Mouse (Mus musculus): ENCODE data around the gene Tfip11. TPM values are rescaled to one million over a fixed set of nuclear protein-coding genes. Genes with fewer than 3 reads are reported as not detected.

The Tfip11 gene
- 31.7 TPM for polyA plus RNA-seq (2012; fragmentation: generic; extraction: Trizol)

DNA sequence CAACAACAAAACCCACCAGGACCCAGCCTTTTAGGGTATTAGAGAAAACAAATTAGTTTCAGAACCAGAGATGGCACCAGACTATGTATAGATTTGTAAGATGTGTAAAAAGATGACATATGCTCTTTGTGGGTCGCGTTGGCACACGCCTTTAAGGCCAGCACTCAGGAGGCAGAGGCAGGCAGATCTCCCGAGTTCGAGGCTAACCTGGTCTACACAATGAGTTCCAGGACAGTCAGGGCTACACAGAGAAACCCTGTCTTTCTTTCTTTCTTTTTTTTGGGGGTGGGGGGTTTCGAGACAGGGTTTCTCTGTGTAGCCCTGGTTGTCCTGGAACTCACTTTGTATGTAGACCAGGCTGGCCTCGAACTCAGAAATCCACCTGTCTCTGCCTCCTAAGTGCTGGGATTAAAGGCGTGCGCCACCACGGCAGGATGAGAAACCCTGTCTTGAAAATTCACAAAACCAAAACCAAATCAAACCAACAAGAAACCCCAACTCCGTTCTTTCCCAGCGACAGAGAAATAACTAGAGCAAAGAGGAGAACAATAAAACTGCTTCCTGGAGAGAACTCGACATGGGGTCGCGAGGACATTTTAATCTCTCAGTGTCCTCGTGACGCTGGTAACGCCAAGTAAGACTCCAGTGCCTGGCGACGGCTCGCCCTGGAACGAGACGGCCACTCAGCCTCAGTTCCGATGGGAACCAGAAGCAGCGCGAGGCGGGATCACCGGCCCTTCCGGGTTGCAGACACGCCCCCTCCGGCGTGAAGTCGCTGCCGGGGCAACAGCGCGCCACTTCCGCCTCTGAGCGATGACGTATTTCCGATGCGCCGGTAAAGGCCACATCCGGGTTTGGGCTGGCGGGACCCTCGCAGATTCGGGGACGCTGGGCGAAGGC, at the start of gene Tfip11:
Gene Tfip11, plus strand, starts transcription at position 813 of the 900 bp plus-strand sequence.
- peaks cover 5% of the 10 kb centered on the region for H3K36me3 ChIP-seq (ENCODE audit: control insufficient read depth, insufficient read depth)
- H3K4me3 ChIP-seq = peak within 1 kb of the TSS; percentile 67
- peak within 1 kb of the TSS; percentile 91 for H3ac ChIP-seq (ENCODE audit: control insufficient read depth, insufficient read length)
- peak within 1 kb of the TSS; percentile 88 for H3K4me2 ChIP-seq (ENCODE audit: low read depth)
- TF ChIP-seq E2F4 (IDR thresholded peaks at IDR 0.05; ENCODE audit: insufficient read depth) (no peak), TCF3 (IDR thresholded peaks at IDR 0.05; ENCODE audit: insufficient read length, low read depth) (no peak), REST (IDR thresholded peaks at IDR 0.05; ENCODE audit: insufficient read depth, insufficient read length) (no peak), MYOD1 (IDR thresholded peaks at IDR 0.05; ENCODE audit: control insufficient read depth in 1 of 3, insufficient read length in 2 of 3, low read depth in 2 of 3) (no peak), TCF12 (IDR thresholded peaks at IDR 0.05; ENCODE audit: insufficient read depth, poor library complexity, severe bottlenecking) (no peak), POLR2A (IDR thresholded peaks at IDR 0.05; ENCODE audit: insufficient read length, low read depth) (peak; percentile 85), USF1 (IDR thresholded peaks at IDR 0.05; ENCODE audit: low read depth) (no peak), CEBPB (IDR thresholded peaks at IDR 0.05; ENCODE audit: insufficient read depth, poor library complexity, severe bottlenecking) (no peak), MAX (IDR thresholded peaks at IDR 0.05; ENCODE audit: low read depth) (no peak), MYOG (IDR thresholded peaks at IDR 0.05; ENCODE audit: control insufficient read depth in 1 of 3, insufficient read depth in 1 of 3, insufficient read length in 2 of 3, low read depth in 2 of 3) (peak in 1 of 3 experiments; percentile 2), POLR2AphosphoS2 (IDR thresholded peaks at IDR 0.05; ENCODE audit: insufficient read length, low read depth) (peak; percentile 73), SRF (IDR thresholded peaks at IDR 0.05; ENCODE audit: control insufficient read depth, insufficient read length, low read depth) (peak; percentile 80)
- H3K79me2 ChIP-seq (ENCODE audit: control insufficient read depth, insufficient read depth) = peaks cover 17% of the 10 kb centered on the region
- H3K27me3 ChIP-seq (ENCODE audit: control insufficient read depth, insufficient read depth, insufficient read length) = no peaks in the 10 kb centered on the region

DNA sequence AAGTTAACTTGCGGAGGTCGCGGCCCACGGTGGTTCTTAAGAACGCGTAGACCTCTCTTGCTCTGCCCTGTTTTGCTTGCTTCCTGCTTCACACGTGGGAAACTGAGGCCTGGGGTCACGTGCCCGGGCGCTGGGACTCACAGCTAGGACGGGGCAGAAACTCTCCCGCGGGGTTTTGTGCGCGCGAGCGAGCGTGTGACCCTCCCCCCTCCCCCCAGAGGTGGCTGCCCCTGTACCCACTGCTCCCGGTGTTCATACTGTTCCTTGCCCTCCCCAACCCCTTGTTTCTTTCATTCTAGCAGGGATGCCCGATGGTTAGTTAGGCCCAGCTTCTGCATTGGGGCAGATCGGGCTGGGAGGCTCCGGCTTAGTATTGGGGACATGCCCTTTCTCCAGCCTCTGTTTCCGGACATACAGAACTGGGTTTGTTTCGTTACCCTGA, 49.2 kb upstream of the Tfip11 start:
- no peaks in the 10 kb centered on the region for H3K36me3 ChIP-seq (ENCODE audit: control insufficient read depth, insufficient read depth)
- H3K79me2 ChIP-seq (ENCODE audit: control insufficient read depth, insufficient read depth) = peaks cover 45% of the 10 kb centered on the region
- peak overlapping the region; percentile 99 for H3K4me2 ChIP-seq (ENCODE audit: low read depth)
- TF ChIP-seq USF1 (IDR thresholded peaks at IDR 0.05; ENCODE audit: low read depth) (peak; percentile 78), MAX (IDR thresholded peaks at IDR 0.05; ENCODE audit: low read depth) (no peak)
- H3K27me3 ChIP-seq (ENCODE audit: control insufficient read depth, insufficient read depth, insufficient read length) = no peaks in the 10 kb centered on the region
- H3ac ChIP-seq (ENCODE audit: control insufficient read depth, insufficient read length) = peak overlapping the region; percentile 72
- peak overlapping the region; percentile 84 for H3K4me3 ChIP-seq

GRCm38 (mm10) chr5:112277906-112278470, 48.2 kb upstream of the Tfip11 start:
- Histone ChIP-seq H3K36me3 (ENCODE audit: control insufficient read depth, insufficient read depth) (no peaks in the 10 kb centered on the region), H3K79me2 (ENCODE audit: control insufficient read depth, insufficient read depth) (peaks cover 56% of the 10 kb centered on the region), H3ac (ENCODE audit: control insufficient read depth, insufficient read length) (peak overlapping the region; percentile 72), H3K27me3 (ENCODE audit: control insufficient read depth, insufficient read depth, insufficient read length) (no peaks in the 10 kb centered on the region), H3K4me2 (ENCODE audit: low read depth) (peak overlapping the region; percentile 99), H3K4me3 (peak overlapping the region; percentile 84)
- TF ChIP-seq E2F4 (IDR thresholded peaks at IDR 0.05; ENCODE audit: insufficient read depth) (no peak), MYOD1 (IDR thresholded peaks at IDR 0.05; ENCODE audit: control insufficient read depth in 1 of 3, insufficient read length in 2 of 3, low read depth in 2 of 3) (no peak), USF1 (IDR thresholded peaks at IDR 0.05; ENCODE audit: low read depth) (no peak), MYOG (IDR thresholded peaks at IDR 0.05; ENCODE audit: control insufficient read depth in 1 of 3, insufficient read depth in 1 of 3, insufficient read length in 2 of 3, low read depth in 2 of 3) (no peak)

GRCm38 (mm10) chr5:112279181-112280021, 46.8 kb upstream of the Tfip11 start:
- H3K79me2 ChIP-seq (ENCODE audit: control insufficient read depth, insufficient read depth) = peaks cover 70% of the 10 kb centered on the region
- H3ac ChIP-seq (ENCODE audit: control insufficient read depth, insufficient read length) = peak overlapping the region; percentile 9
- peak overlapping the region; percentile 99 for H3K4me2 ChIP-seq (ENCODE audit: low read depth)
- H3K36me3 ChIP-seq (ENCODE audit: control insufficient read depth, insufficient read depth) = no peaks in the 10 kb centered on the region
- H3K27me3 ChIP-seq (ENCODE audit: control insufficient read depth, insufficient read depth, insufficient read length) = no peaks in the 10 kb centered on the region
- no peak for TF ChIP-seq MAX (IDR thresholded peaks at IDR 0.05; ENCODE audit: low read depth)
- TF ChIP-seq USF1 (IDR thresholded peaks at IDR 0.05; ENCODE audit: low read depth) = no peak
- no peak for TF ChIP-seq POLR2AphosphoS2 (IDR thresholded peaks at IDR 0.05; ENCODE audit: insufficient read length, low read depth)
- TF ChIP-seq MYOD1 (IDR thresholded peaks at IDR 0.05; ENCODE audit: control insufficient read depth in 1 of 3, insufficient read length in 2 of 3, low read depth in 2 of 3) = peak; percentile 12 to 68 (median 64)
- no peak for TF ChIP-seq CEBPB (IDR thresholded peaks at IDR 0.05; ENCODE audit: insufficient read depth, poor library complexity, severe bottlenecking)
- TF ChIP-seq SRF (IDR thresholded peaks at IDR 0.05; ENCODE audit: control insufficient read depth, insufficient read length, low read depth) = no peak
- TF ChIP-seq TCF3 (IDR thresholded peaks at IDR 0.05; ENCODE audit: insufficient read length, low read depth) = no peak
- TF ChIP-seq POLR2A (IDR thresholded peaks at IDR 0.05; ENCODE audit: insufficient read length, low read depth) = peak; percentile 42
- no peak for TF ChIP-seq REST (IDR thresholded peaks at IDR 0.05; ENCODE audit: insufficient read depth, insufficient read length)
- peak; percentile 38 to 83 (median 66) for TF ChIP-seq MYOG (IDR thresholded peaks at IDR 0.05; ENCODE audit: control insufficient read depth in 1 of 3, insufficient read depth in 1 of 3, insufficient read length in 2 of 3, low read depth in 2 of 3)
- TF ChIP-seq TCF12 (IDR thresholded peaks at IDR 0.05; ENCODE audit: insufficient read depth, poor library complexity, severe bottlenecking) = peak; percentile 40
- no peak for TF ChIP-seq E2F4 (IDR thresholded peaks at IDR 0.05; ENCODE audit: insufficient read depth)
- H3K4me3 ChIP-seq = peak overlapping the region; percentile 84
